Mouse (Mus musculus) mouse embryonic stem cell (cell line): ENCODE measurements around the gene Zfp775.

ENCODE experiments used
- in situ Hi-C, 2 experiments: fragments of 300-500 bp; cut with MboI; formaldehyde crosslinking; loops; 1 replicate in 1 of 2; 3 replicates in 1 of 2; pipeline ENCODE4 v1.14.3; 2019 to 2020; ENCODE audit warnings: low sequenced_read_pairs in 2 of 2, low pct_unique_long_range_greater_than_20kb in 1 of 2, mixed read lengths in 1 of 2; ENCODE audit not compliant: unreplicated experiment in 1 of 2

The Zfp775 gene

DNA sequence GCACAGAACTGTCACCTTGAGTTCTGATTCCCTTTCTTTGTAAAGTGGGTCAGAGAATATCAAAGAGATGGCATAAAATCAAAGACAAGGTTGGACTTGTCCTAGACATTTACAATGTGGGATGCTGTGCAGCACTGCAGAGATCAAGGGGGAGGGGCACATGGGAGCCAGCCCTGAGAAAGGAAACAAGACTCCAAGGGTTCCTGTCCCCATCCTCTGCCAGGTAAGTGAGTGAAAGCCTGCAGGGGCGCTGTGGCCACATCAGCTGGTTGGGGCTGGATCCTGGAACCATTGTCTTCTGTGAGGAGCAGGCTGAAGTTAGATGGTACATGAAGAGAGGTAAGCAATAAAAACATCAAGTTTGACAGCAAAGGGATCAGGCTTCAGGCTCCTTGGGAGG is 21.6 kb downstream of the Zfp775 start:
- in situ Hi-C loops = no loop called here

- in situ Hi-C loops = no loop called here
Observed at GRCm38 (mm10) chr6:48626464-48626863, 24.6 kb downstream of the Zfp775 start, which contains the start of gene AI854703. TSS of gene AI854703 (plus strand) at chr6:48626764.

GRCm38 (mm10) chr6:48626984-48627383 is 25.1 kb downstream of the Zfp775 start:
- in situ Hi-C loops = no loop called here

DNA sequence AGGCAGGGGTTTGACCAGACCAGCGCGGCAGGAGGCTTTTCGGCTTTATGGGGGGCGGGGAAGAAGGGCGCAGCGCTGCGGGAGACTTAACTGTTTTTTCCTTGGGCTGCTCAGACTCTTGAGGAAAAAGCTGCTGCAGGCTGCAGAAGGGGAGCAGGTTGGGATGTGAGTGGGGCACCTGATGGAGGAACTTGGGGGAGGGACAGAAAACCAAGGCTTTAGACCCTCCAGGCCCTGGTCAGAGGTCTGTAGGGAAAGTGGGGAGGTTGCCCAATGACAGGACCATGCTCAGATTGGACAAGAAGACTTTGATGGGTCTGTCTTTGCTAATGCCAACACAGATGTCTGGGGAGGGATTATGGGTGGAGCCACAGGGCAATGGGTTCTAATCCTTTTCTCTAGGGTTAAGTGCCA is 25.7 kb downstream of the Zfp775 start:
- in situ Hi-C loops = no loop called here

GRCm38 (mm10) chr6:48628377-48628776 is 26.5 kb downstream of the Zfp775 start:
- in situ Hi-C loops = no loop called here

GRCm38 (mm10) chr6:48628808-48629660 is 27.2 kb downstream of the Zfp775 start:
- in situ Hi-C loops = no loop called here

DNA sequence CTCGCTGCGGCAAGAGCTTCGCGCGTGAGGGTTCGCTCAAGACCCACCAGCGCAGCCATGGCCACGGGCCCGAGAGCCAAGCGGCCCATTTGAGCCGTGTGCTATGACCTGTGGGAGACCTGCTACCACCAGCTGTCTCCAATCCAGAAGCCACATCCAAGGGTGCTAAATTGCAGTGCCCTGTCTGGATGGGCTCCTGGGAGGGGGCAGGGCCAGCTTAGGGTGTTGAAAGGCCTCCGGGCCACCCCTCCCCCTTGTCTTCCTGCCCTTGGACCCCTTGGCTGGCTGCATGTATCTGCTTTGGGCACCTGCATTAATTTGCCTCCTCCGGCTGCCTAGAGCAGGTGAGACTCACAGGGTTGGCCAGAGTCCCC is 27.8 kb downstream of the Zfp775 start:
- in situ Hi-C loops = loop anchor here in 1 of 2 experiments (10.0 kb wide), 1 partner anchor 85 kb away; no protein-coding TSS in a partner anchor

- in situ Hi-C loops = loop anchor here in 1 of 2 experiments (10.0 kb wide), 1 partner anchor 86 kb away; no protein-coding TSS in a partner anchor
Observed at GRCm38 (mm10) chr6:48630831-48631230, 29.0 kb downstream of the Zfp775 start.

GRCm38 (mm10) chr6:48635105-48635504 is 33.2 kb downstream of the Zfp775 start:
- in situ Hi-C loops = loop anchor here in 1 of 2 experiments (10.0 kb wide), 1 partner anchor 90 kb away; no protein-coding TSS in a partner anchor

DNA sequence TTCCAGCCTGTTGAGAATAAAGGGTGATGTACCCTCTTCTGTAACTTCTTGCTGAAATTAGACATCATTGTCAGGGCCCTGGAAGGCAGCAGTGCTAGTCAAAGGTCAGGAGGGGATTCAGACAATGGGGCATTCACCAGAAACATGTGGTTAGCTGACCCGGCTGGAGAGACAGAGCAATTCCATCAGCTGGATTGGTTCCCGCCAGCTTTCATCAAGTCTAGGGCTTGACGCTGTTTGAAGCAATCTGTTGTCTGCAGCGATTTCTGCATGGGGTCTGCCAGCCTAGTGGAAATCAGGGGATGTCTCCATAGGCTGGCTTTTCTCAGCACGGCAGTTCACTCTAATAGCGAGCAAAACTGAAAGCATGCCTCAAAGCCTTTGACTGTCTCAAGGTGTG is 34.7 kb downstream of the Zfp775 start:
- in situ Hi-C loops = loop anchor here in 1 of 2 experiments (10.0 kb wide), 1 partner anchor 92 kb away; no protein-coding TSS in a partner anchor

- in situ Hi-C loops = loop anchor here in 1 of 2 experiments (10.0 kb wide), 1 partner anchor 93 kb away; no protein-coding TSS in a partner anchor
Observed at GRCm38 (mm10) chr6:48637811-48638500, 36.1 kb downstream of the Zfp775 start.

- in situ Hi-C loops = loop anchor here in 1 of 2 experiments (10.0 kb wide), 1 partner anchor 94 kb away; no protein-coding TSS in a partner anchor
Observed at GRCm38 (mm10) chr6:48638553-48638952, 36.7 kb downstream of the Zfp775 start.

- in situ Hi-C loops = loop anchor here in 1 of 2 experiments (10.0 kb wide), 1 partner anchor 123 kb away; no protein-coding TSS in a partner anchor
Observed at GRCm38 (mm10) chr6:48641391-48641790, 39.5 kb downstream of the Zfp775 start.

GRCm38 (mm10) chr6:48642764-48643292 is 41.0 kb downstream of the Zfp775 start:
- in situ Hi-C loops = loop anchor here in 1 of 2 experiments (10.0 kb wide), 1 partner anchor 122 kb away; no protein-coding TSS in a partner anchor

DNA sequence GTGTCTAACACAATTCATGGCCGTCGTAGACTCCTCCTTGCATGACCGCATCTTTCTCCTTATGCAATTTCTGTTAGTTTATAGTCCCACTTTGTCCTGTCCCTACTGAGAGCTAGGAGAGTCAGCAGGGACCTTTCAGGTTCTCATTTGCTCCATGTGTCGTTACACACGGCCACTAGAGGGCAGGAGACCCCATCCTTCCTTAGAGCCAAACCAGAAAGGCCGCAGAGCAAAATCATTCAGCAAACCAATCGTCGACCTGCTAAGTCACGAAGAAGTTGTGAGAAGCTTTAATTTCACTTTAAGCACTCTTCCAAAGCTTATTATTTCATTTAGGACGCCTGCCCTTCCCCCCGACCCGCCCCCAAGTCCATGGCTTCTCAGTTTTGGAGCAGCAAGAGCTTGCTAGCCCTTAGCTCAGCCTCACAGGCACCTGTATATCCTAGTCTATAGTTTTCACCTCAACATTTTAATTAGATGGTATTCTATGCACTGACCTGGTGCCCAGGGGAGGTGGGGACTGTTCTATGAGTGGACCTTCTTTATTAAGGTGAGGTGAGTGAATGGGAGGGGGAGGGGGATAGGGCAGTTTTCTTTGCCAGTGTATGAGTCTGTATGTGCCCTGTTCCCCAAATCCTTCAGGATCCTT is 43.9 kb downstream of the Zfp775 start:
- in situ Hi-C loops = loop anchor here in 1 of 2 experiments (10.0 kb wide), 1 partner anchor 119 kb away; no protein-coding TSS in a partner anchor

GRCm38 (mm10) chr6:48646309-48646690 is 44.4 kb downstream of the Zfp775 start:
- in situ Hi-C loops = loop anchor here in 1 of 2 experiments (10.0 kb wide), 1 partner anchor 119 kb away; no protein-coding TSS in a partner anchor

GRCm38 (mm10) chr6:48646995-48647394 is 45.1 kb downstream of the Zfp775 start, which contains the start of gene Gimap8:
TSS of gene Gimap8 (plus strand) at chr6:48647234.
- in situ Hi-C loops = loop anchor here in 1 of 2 experiments (10.0 kb wide), 1 partner anchor 118 kb away; no protein-coding TSS in a partner anchor

- in situ Hi-C loops = loop anchor here in 1 of 2 experiments (10.0 kb wide), 1 partner anchor 117 kb away; no protein-coding TSS in a partner anchor
Observed at GRCm38 (mm10) chr6:48647611-48648010, 45.7 kb downstream of the Zfp775 start.
